Mouse (Mus musculus) forelimb bud, embryonic 11.5 days (tissue): ENCODE results near the gene Edf1.
"Not testable (repeated sequence)": the region's sequence is repeated elsewhere in the genome, so short reads cannot be mapped to it uniquely, and the experiment has no call there.

Source experiments
- DNase-seq: peaks from one replicate; pipeline ENCODE4 v3.0.0-alpha.2; 2012; ENCODE audit warnings: low read depth, low spot score

The Edf1 gene

DNA sequence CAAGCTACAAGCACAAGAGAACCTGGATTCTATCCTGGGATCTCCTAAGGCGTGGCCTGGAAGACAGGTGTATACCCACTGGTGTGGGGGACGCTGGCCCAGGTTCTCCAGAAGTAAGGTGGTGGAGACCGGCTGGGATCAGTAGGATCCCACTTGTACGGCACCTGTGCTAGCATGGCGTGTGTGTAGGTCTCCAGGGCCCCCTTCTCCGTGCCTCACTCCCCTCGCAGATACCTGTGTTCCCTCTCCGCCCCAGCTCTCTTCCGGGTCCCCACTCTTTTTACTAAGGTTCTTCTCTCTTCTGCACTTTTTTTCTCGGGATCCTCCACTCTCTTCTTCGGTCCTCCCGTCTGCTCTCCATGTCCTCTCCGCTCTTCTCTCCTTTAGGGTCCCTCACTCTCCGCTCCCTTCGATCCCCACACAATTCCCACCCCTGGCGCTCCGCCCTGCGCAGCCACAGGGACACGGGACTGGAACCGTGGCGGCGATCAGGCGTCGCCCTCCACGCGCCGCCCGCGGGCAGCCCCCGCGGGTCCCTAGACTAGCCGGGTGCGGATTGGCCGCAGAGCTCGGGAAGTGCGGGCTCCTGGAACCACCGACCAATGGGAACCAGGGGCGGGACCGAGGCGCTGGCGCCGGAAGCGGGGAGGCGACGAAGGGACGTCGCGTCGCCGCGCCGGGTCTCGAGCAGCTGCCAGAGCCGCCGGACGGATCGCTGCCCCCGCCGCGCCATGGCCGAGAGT, at the start of gene Edf1:
Gene Edf1, plus strand, starts transcription at position 627 of the 743 bp plus-strand sequence.
- peak; percentile 88 for DNase-seq

DNA sequence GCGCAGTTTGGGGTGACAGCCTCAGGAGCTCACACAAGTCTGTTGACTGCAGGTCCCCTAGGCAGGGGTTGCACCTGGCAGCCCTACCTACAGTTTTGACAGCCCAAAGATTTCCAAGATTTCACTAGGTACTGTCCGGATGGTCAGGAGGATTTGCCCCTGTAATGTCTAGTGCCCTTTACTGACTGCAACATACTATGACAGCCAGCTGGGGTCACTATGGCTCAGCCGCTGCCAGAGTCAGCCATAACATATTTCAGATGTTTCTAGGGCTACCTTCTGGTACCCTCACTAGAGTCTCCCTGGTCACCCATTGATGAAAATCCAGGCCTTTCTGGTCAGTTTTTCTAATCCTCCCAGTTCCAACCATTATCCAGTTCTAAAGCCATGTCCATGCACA, 47.7 kb upstream of the Edf1 start:
- DNase-seq = no peak

DNA sequence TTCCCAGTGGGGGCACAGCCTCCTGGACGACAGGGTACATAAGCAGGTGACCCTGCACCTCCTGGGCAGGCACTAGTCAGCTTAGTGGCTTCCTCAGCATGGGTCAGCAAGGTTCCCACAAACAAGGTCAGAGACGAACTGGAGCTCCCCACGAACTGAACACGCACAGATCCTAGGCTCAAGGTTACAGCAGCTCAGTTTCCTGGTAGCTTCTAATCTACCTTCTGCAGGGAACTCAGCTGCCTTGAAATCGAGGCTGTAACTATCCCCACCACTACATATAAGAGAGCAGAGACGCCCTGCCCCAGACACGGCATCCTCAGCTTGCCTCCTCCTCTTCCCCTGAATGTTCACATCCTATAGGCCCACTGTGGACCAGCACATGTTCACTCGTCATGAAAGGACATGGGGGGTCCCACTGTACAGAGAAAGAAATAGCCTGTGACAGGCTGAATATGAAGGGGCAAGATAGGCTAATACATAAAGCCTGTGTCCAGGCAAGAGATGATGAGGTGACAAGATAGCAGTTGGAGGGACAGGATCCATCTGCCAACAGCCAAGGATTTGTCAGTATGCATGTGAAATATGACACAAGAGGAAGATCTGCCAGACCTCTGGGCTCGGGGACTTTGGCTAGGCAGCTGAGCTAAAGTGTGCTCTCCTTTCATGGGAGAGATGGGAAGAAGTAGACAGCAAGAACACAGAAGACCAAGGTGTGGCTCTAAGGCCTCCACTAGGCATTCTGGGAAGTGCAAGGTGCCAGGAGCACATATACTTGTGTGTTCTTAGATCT, 30.9 kb upstream of the Edf1 start:
- DNase-seq = no peak

DNA sequence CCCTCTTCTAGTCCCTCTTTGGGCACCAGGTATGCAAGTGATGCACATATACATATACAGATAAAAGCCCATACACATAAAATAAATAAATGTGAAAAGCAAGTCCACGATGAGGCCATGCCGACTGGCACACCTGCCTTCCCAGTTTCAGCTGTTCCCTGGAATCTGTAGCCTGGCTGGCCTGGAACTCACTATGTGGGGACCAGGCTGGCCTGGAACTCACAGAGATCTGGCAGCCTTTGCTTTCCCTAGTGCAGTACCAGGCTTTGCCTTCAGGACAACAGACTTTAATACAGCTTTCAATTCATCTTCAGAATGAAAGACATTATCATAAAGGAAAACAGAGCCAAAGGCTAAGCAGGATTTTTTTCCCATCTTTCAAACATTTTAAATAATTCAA, 23.9 kb upstream of the Edf1 start:
- no peak for DNase-seq

DNA sequence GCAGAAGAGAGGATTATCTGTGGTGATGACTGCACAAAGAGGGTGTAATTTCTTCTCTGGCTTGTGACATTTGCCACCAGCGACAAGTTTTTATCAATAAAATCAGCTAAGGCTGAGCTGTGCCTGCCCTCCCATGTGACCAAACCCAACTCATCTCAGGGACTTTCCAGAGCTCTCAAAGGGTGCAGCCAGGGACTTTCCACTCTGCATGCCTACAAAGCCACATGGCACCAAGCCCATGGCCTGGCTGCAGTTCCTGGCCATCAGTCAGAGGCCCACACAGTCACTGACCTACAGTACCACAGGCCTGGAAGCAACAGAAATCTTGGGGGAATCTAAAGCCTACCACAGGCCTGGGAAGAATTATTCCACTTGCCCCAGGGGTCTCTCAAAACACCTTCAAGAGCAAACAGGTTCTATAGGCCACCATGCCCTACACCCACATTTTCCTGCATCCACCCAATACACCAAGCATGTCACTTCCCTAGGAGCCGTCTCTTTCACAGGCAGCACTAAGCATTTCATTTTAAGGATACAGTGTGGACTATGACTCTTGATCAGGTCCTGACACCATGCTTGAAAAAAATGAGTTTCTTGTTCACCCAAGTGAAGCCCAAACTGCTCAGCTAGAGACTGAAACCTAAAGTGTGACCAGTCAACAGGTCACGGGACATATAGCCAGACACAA, 23.3 kb upstream of the Edf1 start:
- DNase-seq = no peak

DNA sequence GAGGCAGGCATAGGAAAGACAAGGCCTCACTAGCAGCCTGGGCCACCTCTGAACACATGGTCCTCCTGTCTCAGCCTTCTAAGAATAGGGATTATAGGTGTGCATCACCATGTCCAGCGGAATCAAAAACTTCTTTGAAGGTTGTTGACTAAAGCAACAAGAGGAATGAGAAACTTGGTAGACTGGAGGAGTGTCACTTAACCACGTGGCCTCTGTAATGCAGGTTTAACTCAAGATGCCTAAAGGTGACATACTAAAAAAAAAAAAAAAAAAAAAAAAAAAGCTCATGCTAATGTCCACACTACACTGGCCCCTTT, 22.8 kb upstream of the Edf1 start:
- no peak for DNase-seq

DNA sequence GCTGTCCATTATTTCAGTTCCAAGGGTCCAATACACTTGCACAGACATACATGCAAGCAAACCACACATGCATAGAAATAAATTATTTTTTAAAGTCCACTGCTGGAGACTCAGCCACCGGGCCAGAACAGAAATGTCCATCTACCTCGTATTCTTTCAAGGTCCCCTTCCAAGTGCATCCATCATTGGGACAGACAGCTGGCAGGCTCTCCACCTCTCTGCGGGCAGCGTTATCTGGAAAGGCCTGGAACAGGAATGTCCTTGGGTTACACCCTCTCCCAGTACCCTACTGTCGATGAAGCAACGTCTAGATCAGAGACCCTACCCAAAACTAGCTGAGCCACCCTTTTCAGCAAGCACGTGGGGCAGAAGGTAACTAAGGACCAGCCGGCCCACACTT, 21.1 kb upstream of the Edf1 start:
- DNase-seq = no peak

DNA sequence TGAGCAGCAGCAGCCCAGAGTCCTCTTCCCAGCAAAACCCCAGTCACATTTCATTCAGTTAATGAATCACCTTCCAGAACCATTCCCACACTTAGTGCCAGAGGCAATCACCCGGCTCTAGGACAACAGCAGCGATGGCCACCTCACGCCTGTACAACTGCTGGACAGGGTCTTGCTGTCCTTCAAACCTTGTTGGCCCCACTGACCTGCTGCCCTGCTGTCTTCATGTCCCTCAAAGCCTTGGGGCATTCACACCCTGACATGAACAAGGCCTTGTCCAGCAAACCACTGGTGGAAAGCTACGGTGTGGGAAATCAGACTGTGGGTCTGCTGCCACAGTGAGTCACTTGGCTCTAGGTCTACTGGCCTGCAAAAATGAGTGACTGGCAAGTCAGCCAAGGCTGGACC, 17.1 kb upstream of the Edf1 start:
- DNase-seq = no peak

DNA sequence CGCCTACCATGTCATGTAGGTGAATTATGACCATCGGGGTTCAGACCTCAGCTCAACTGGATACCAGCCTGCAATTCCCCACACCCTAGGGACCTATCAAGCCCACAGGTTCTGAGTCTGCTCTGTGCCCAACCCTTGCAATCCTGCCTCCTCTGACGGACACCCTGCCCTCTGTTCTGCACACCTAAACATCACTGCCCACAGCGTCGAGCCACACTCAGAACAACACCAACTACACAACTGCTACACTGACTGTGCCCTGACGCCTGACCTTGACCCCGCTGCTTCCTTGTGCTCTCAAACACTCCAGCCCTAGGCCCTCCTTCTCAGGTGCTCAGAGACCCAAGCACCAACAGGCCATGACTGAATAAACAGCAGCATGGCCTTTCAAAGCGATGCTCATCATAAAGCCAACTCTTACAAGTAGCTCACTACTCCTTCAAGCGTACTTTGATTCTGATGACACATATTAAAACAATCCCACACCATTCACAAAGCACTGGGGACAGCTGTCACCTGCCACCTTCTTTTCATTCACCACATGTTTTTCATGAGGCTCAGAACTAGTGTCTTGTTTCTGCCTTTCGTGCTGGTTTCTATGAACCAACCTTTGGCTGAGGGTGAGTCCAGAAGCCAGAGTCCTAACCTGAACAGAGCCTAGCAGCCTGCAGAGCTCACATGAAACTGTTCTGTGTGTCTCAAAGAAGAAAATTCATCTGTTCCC, 15.8 kb upstream of the Edf1 start:
- DNase-seq = no peak

DNA sequence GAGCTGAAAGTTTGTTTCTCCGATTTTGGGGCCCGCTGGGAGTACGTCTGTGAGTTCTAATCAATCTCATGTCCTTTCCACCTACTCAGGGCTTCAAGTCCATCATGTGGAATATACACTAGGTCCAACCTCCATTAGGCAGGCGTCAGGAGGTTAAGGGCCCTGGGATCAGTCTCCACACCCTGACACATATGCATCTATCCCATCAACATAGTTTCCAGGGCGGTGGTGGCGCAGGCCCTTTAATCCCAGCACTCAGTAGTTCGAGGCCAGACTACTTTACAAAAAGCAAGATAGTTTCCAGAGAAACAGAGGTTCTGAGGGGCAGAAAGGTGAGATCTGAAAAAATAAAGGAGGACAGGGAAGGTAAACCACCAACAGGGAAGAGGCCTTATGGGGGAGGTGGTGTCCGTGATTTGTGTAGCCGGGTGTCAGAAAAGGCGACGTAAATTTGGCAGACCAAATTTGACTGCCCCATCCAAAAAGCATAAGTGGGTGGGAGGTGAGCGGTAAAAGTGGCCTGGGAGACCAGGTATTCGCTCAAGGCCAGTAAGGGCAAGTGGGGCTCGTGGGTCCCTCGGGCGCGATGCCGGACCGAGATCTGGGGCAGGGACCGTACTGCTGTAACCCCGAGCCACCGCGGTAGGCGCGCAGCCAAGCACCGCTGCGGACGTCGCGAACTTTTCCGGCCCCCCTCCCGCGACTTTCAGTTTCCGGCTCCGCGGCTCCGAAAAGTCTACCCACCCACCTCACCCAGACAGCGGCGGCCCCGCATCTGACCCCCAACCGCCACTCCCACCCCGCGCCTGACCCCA, 11.4 kb upstream of the Edf1 start:
- no peak for DNase-seq

DNA sequence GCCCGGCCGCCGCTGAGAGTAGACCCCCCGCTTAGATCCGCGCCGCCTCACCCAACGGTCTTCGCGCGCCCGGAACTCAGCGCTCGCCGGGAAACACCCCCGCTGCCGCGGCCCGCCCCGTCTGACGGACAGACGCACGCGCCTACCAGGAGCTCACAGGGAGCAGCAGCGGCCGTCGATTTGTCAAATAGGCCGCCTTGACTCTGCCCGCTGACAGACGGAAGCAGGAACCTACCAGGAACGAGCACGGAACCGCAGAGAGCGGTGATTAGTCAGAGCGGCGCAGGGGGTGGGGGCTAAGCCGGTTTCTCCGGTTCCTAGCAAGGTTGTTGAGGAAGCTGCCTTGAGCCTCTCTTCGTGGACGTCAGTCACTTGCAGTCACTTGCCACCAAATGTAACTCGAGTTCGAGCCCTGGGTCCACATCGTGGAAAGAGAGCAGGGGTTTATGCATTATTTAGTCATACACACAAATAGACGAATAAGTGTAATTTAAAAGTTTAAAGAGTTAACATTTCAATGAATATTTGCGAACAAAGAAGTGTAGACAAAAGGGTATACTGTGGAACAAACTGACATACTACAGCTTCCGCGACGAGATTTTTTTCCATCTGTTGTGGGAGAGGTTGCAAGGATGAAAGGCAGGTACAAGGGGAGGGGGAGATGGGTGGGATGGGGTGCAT, 10.7 kb upstream of the Edf1 start, which contains the start of gene Traf2:
Gene Traf2, minus strand, starts transcription at position 130 of the 681 bp plus-strand sequence.
- DNase-seq = peak; percentile 99

DNA sequence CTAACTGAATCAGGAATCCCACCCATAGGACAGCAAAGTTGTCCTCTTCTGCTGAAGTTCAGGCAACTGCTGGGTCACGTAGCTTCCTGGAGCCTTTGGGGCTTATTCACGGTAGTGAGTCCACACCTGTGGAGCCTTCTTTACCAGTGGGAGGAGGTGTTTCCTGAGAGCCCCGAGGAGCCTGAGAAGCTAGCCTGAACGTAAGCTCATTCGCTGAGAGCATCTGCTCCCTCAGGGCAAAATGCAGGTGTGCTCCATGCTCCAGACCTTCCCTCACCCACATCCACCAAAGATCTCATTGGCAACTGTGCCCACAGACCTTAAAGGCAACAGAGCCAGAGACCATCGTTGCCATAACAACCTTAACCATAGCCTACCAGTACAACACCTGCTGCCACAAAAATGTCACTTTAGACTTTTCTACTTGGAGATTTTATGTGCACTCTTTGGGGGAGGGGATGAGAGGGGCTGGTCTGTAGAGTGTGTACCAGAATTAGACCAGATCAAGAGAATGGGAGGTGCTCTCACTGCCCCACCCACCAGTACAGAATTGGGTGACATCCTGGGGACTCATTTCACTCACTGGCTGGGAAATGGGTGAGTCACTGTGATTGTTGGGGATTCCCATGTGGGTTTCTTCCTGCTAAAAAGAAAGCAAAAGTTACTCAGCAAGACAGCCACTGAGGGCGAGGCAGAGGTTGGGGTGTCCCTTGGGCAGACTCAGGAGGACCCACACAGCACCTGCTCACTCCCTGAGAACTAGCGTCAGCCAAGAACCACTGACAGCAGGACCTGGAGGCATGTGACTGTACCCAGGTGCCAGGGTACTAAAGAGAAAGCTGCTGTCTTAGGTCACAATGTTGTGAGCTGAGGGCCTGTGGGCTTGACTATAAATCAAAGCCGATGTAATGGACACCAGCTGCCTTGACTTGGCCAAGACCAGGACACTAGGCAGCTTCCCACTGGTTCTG, 8.3 kb upstream of the Edf1 start:
- DNase-seq = no peak

DNA sequence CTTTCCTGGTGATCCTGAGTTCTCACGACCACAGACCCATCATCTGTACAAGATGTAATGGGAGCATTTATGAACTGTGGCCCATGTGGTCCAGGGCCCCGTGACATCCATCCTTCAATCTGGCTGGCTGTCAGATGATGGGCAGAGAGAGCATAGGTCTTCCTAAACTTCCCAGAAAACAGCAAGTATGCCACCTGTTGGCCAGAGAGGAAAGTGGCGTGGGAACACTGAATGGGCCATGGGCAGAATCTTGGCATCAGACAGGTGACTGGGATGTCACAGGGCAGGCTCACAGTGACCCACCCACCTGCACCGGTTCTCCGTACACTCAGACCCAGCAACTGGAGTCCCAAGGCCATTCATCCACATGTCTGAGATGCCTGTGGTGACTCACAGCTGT, 6.5 kb upstream of the Edf1 start:
- no peak for DNase-seq

DNA sequence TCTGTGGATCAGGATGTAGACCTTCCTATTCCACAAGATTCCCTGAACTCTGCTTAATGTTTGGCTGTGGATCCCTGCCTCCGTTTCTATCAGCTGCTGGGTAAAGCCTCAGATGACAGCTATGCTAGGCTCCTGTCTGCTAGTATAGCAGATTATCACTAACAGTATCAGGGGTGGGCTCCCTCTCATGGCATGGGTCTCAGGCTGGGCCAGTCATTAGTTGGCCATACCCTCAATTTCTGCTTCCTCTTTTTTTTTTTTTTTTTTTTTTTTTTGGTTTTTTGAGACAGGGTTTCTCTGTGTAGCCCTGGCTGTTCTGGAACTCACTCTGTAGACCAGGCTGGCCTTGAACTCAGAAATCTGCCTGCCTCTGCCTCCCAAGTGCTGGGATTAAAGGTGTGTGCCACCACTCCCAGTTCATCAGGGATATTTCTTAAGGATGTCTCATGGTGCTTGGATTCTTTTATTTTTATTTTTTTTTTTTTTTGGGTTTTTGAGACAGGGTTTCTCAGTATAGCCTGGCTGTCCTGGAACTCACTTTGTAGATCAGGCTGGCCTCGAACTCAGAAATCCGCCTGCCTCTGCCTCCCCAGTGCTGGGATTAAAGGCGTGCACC, 4.4 kb upstream of the Edf1 start:
- not testable (repeated sequence) for DNase-seq

DNA sequence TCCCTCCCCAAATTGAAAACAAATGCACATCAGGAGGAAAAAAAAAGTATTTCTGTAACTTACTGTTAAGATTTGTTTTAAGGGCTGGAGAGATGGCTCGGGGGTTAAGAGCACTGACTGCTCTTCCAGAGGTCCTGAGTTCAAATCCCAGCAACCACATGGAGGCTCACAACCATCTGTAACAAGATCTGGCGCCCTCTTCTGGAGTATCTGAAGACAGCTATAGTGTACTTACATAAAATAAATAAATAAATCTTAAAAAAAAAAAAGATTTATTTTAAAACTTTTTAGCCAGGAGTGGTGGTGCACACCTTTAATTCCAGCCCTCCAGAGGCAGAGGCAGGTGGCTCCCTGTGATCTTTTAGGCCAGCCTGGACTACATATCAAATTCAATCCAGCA, 2.2 kb upstream of the Edf1 start:
- DNase-seq = not testable (repeated sequence)

DNA sequence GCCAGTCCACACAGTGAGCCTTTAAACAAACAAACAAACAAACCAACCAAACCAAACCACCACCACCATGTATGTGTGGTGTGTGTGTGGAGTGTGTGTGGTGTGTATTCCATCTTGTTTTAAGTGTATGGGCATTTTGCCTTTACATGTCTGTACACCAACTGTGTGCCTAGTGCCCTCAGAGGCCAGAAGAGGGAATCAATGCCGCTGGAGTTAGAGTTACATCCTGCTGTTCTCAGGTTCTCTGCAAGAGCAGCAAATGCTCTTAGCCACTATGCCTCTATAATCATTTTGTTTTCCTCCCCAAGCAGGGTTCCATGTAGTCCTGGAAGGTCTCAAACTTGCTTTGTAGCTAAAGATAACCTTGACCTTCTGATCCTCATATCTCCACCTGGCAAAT, 1.4 kb upstream of the Edf1 start:
- DNase-seq = no peak

DNA sequence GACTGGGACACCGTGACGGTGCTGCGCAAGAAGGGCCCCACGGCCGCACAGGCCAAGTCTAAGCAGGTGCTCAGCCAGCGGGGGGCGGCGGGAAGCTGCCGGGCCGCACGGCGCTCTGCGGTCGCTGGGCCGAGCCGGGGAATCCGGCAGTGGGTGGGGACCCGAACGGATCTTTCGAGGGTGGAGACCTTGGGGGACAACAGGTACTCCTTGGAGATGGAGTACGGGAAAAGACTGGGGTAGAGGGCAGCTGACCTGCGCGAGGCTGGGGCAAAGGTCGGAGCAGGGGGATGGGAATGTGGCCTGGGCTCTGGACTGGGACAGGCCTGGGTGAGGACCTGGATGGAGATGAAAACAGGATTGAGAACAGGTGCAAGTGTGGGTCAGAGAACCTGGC, 315 bp downstream of the Edf1 start:
- DNase-seq = no peak

DNA sequence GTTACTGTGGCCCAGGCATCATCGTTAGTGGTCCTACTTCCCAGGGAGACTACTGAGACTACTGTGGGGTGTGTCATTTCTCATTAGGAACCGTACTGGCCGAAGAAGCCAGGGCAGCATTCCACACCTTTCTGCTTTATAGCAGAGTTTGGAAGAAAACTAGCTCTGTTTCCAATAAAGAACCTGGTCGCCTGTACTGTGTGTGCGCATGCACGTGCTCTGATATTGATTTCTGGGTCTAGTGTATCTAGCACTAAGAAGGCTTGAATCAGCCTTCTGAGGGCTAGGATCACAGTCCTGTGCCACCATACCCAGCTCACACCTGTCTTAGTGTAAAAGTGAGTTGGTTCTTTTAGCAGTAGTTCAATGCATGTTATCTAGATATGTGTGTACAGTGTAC, 1.1 kb downstream of the Edf1 start:
- no peak for DNase-seq

DNA sequence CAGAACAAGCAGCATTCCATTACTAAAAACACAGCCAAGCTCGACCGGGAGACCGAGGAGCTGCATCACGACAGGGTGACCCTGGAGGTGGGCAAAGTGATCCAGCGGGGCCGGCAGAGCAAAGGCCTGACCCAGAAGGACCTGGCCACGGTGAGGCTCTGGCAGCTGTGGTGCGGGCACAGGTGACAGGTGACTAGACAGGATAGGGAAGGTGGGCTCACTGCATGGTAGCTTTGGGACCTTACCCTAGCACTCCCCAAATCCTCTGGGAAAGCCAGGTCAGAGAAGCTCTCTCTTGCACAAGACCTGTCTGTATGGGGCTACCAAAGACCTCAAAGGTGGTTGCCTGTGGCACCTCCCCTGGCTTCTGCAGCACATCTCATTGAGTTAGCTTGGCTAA, 2.9 kb downstream of the Edf1 start:
- DNase-seq = no peak
